Mouse (Mus musculus): ENCODE data around the gene Zscan4f.
"Not testable (repeated sequence)": the region's sequence is repeated elsewhere in the genome, so short reads cannot be mapped to it uniquely, and the experiment has no call there.

Gene Zscan4f

DNA sequence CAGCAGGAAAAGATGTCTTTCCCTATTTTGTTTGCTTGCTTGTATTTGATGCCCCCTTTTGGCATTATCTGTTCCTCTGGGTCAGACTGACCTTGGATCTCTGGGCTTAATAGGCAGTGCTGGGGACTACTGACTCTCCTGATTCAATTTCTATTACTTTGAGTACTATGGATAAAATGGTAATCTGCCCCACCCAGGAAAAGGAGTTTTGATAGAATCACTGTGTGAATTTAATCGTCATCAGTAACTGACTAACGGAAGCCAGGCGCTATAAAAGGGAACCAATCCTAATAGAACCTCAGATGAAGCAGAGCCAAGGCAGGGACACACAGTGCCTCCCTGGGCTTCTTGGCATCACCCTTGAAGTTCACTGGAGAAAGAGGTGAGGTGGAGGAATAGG lies at the start of gene Zscan4f:
TSS of gene Zscan4f (plus strand) at position 301 of the 400 bp plus-strand sequence.
- not testable (repeated sequence) for DNase-seq

DNA sequence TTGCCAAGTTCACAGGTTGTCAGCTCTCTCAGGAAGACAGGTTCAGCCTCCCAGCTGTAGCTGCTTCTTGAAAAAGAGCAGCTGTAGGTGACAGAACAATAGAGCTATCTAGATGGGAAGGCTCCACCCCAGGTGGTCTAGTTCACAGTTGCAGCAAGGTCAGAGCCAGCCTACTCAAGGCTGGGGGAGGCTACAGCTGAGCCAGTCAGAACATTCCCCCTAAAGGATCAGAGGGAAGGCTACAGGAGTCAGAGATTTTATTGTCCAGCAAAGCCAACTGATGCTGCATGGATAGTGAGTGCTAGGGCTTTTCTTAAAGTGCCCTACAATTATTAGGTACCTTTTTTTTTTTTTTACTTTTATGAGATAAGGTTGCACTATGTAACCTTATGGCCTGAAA lies 13.1 kb upstream of the Zscan4f start:
- DNase-seq: not testable (repeated sequence)
